Mouse (Mus musculus) ES-E14 (cell line): ENCODE data around the gene Il17f. TPM values are rescaled to one million over a fixed set of nuclear protein-coding genes. Genes with fewer than 3 reads are reported as not detected.
"Not testable (repeated sequence)": the region's sequence is repeated elsewhere in the genome, so short reads cannot be mapped to it uniquely, and the experiment has no call there.

Experiments used
- DNase-seq: peaks from one replicate; pipeline ENCODE4 v3.0.0-alpha.2; 2013; ENCODE audit warnings: low read depth, low spot score
- H3K27ac ChIP-seq: 2 replicates; pipeline ENCODE4 v1.5.1; 2012; ENCODE audit warnings: low read depth, mild to moderate bottlenecking, low read length, moderate library complexity, mixed read lengths; ENCODE audit not compliant: poor library complexity, insufficient read depth, severe bottlenecking
- H3K36me3 ChIP-seq: 2 replicates; pipeline ENCODE4 v1.6.1; 2012; ENCODE audit warnings: mild to moderate bottlenecking, low read length, moderate library complexity, mixed read lengths; ENCODE audit not compliant: control insufficient read depth, poor library complexity, insufficient read depth, severe bottlenecking
- H3K4me1 ChIP-seq, 2 experiments: fragments of 150-350 bp in 1 of 2; sonication (generic) in 1 of 2; 2 replicates each; pipeline ENCODE4 v1.6.1; 2012; ENCODE audit warnings: low read length in 2 of 2, mild to moderate bottlenecking in 1 of 2, mixed read lengths in 1 of 2; ENCODE audit not compliant: control insufficient read depth in 2 of 2, insufficient read depth in 2 of 2, poor library complexity in 1 of 2
- H3K4me3 ChIP-seq, 2 experiments: fragments of 150-350 bp in 1 of 2; sonication (generic) in 1 of 2; 2 replicates each; pipeline ENCODE4 v1.5.1; 2012; ENCODE audit warnings: low read length in 2 of 2, low read depth in 1 of 2, mild to moderate bottlenecking in 1 of 2, mixed read lengths in 1 of 2; ENCODE audit not compliant: insufficient read depth in 1 of 2, poor library complexity in 1 of 2, severe bottlenecking in 1 of 2
- H3K9ac ChIP-seq: 2 replicates; pipeline ENCODE4 v1.6.1; 2012; ENCODE audit warnings: low read depth, mild to moderate bottlenecking, low read length, mixed read lengths; ENCODE audit not compliant: poor library complexity, insufficient read depth, severe bottlenecking
- H3K9me3 ChIP-seq: fragments of 150-350 bp; sonication (generic); 2 replicates; pipeline ENCODE4 v1.6.1; 2012; ENCODE audit warnings: low read depth, mild to moderate bottlenecking, low read length; ENCODE audit not compliant: control insufficient read depth, insufficient read depth
- CHD2 ChIP-seq: IDR thresholded peaks from 2 replicates; pipeline ENCODE4 v1.6.1; 2014; ENCODE audit warnings: mild to moderate bottlenecking, low read depth, low read length, inconsistent platforms
- HCFC1 ChIP-seq: IDR thresholded peaks from 2 replicates; pipeline ENCODE4 v1.6.1; 2012; ENCODE audit warnings: low read length, inconsistent platforms, borderline replicate concordance; ENCODE audit not compliant: insufficient read depth
- MAFK ChIP-seq: IDR thresholded peaks from 2 replicates; pipeline ENCODE4 v1.6.1; 2014; ENCODE audit warnings: mild to moderate bottlenecking, low read depth, low read length, inconsistent platforms; ENCODE audit not compliant: insufficient read depth
- ZC3H11A ChIP-seq: IDR thresholded peaks from 2 replicates; pipeline ENCODE4 v1.6.1; 2012; ENCODE audit warnings: low read depth, mild to moderate bottlenecking, inconsistent platforms, low read length, borderline replicate concordance
- ZNF384 ChIP-seq: IDR thresholded peaks from 2 replicates; pipeline ENCODE4 v1.6.1; 2012; ENCODE audit warnings: low read depth, low read length, inconsistent platforms
- in situ Hi-C, 2 experiments: fragments of 600-800 bp; cut with MboI; formaldehyde crosslinking; loops; one replicate each; pipeline ENCODE4 v1.15.1; 2025; ENCODE audit warnings: low sequenced_read_pairs in 2 of 2, inconsistent platforms in 1 of 2; ENCODE audit not compliant: unreplicated experiment in 2 of 2
- total RNA-seq: library from RNA; depleted of rRNA; stranded (reverse); fragments of 300-350 nt; gene quantifications from 2 replicates; pipeline ENCODE4 v1.2.3, GENCODE M21; 2012

Gene Il17f
- total RNA-seq, 1 experiment = 0.58 TPM

DNA sequence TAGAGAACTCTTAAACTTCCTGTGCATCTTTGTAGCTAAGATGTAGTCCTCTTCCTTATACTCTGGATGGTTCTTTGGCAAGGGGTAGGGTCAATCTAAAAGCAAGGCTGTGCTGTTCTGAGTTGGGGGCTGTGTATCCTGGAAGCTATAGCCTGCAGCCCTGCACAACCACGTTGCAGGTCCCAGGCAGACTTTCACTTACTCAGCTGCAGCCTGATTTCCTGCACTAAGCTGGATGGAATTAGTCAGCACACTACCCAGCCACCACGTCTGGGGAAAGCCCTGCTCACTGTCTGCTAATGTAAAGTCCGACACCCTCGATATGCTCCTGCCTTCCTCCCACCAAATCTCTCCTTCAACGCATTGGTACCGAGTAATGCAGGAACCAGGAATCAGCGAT lies 997 bp upstream of the Il17f start:
- no peak overlapping the region for H3K4me3 ChIP-seq
- DNase-seq = no peak
- H3K4me1 ChIP-seq = peaks cover 0 to 2% of the 10 kb centered on the region in 2 experiments; a peak in 2 of 4 replicates
- in situ Hi-C loops = no loop called here
- no peak overlapping the region for H3K9ac ChIP-seq
- no peak for TF ChIP-seq ZNF384
- TF ChIP-seq CHD2 = no peak
- TF ChIP-seq MAFK = no peak
- TF ChIP-seq ZC3H11A = no peak
- TF ChIP-seq HCFC1 = no peak
- H3K9me3 ChIP-seq = no peaks in the 10 kb centered on the region
- no peak overlapping the region for H3K27ac ChIP-seq
- H3K36me3 ChIP-seq = no peaks in the 10 kb centered on the region

DNA sequence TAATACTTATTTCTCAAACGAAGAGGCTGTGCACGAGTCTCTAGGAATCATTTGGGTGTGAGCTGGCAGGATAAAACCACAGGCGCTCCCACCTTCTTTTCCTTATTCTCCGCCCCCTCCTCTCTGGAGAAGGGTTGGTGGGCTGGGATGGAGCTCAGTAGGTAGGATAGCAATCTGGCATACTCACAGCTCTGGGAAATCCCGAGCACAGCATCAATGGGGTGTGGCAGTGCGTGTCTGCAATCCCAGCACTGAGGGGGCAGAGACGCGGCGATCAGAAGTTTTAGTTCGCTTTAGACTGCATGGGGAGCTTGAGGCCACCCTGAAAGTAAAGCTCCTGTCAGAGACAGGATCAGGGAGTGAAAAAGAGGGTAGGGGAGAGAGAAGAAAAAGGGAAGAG lies 2.0 kb downstream of the Il17f start:
- Histone ChIP-seq H3K4me3 (no peak overlapping the region), H3K9ac (no peak overlapping the region), H3K36me3 (no peaks in the 10 kb centered on the region), H3K9me3 (no peaks in the 10 kb centered on the region), H3K4me1 (peaks cover 0 to 2% of the 10 kb centered on the region in 2 experiments; a peak in 2 of 4 replicates), H3K27ac (no peak overlapping the region)
- in situ Hi-C loops = no loop called here
- TF ChIP-seq ZC3H11A (no peak), ZNF384 (no peak), CHD2 (no peak), HCFC1 (no peak), MAFK (no peak)
- DNase-seq = no peak

DNA sequence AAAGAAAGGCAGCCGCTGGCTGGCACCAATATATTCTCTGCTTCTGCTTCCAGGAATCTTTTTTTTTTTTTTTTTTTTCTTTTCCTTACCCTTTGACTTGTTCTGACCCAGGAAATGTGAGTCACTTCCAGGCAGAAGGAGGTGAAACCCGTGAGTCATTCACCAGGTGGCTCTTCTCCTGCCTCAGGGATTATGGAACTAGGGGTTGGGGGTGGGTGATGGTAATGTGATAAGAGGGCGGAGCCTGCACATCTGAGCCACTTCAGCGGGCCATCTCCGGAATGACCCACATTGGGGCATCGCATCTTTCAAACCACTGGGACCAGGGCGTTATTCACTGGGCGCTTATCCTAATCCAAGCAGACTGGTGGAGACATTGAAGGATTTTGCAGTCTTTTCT lies 3.4 kb downstream of the Il17f start:
- TF ChIP-seq CHD2 = no peak
- TF ChIP-seq ZNF384 = peak; percentile 46; the same call in 1 of the 2 replicates
- no peaks in the 10 kb centered on the region for H3K9me3 ChIP-seq
- in situ Hi-C loops = no loop called here
- H3K9ac ChIP-seq = no peak overlapping the region
- no peak overlapping the region; a peak in 1 of 4 replicates for H3K4me3 ChIP-seq
- no peaks in the 10 kb centered on the region for H3K36me3 ChIP-seq
- DNase-seq = peak; percentile 20
- H3K4me1 ChIP-seq = peaks cover 0 to 2% of the 10 kb centered on the region in 2 experiments; a peak in 2 of 4 replicates
- H3K27ac ChIP-seq = no peak overlapping the region

DNA sequence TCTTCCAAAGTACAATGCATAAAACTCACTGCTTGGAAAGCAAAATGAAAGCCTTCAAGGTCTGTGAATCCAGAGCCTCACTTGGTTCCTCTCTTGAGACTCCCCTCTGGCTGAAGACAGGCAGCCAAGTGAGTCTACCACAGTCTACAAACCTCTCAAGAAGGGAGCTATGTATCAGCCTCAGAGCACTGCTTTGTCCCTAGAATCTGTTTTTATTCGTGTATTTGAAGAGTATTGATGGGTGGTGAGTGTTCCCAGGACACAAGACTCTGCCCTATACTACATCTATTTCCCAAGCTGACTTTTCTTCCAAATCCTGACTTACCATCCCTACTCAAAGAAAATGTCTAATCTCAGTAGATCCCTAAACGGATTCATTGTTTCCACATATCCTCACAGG lies 12.1 kb downstream of the Il17f start:
- no peak overlapping the region for H3K4me3 ChIP-seq
- no peak for DNase-seq
- 0 out of 4 replicates have a peak, but pooled peaks cover 0 to 4% of the 10 kb centered on the region in 2 experiments for H3K4me1 ChIP-seq
- TF ChIP-seq HCFC1 (no peak), CHD2 (no peak), ZNF384 (no peak), ZC3H11A (no peak), MAFK (no peak)
- H3K9me3 ChIP-seq = no peaks in the 10 kb centered on the region
- in situ Hi-C loops = no loop called here
- H3K36me3 ChIP-seq = no peaks in the 10 kb centered on the region
- H3K27ac ChIP-seq = no peak overlapping the region
- no peak overlapping the region for H3K9ac ChIP-seq

DNA sequence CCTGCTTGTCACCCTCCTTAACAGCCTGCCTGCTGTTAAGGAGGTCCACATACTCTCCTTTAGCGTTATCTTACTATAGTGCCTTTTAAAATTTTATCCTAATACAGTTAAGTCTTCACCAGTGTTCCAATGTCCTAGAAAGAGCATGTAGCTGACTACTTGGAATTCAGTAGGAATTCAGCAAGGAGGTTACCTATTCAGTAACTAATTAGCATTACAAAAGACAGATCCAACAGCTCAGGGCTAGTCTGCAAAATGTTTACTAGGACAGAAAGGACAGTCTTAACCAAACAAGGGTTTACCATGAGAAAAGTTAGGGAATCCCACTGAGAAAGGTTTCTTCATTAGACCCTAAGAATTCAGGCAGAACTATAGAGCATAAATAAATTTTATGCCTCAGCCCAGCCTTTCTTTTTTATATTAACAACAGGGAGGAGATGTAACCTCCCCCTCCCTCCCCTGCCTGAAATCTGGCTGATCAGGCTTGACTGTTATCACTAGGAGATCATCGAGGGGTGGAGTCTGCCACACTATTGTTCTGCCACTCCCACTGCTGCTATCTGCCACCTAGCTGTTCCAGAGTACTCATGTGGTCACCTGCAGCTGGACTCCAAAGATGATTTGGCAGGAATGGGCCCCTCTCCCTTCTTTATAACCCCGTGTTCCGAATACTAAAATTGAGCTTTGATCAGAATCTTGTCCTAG lies 16.2 kb downstream of the Il17f start:
- H3K4me3 ChIP-seq, H3K9ac ChIP-seq, H3K4me1 ChIP-seq, H3K9me3 ChIP-seq, in situ Hi-C loops, H3K36me3 ChIP-seq, DNase-seq: not testable (repeated sequence)
- TF ChIP-seq CHD2 = 0 out of 2 replicates have a peak, but pooled peaks have one; percentile 32
- H3K27ac ChIP-seq = peak overlapping the region; percentile 64; the same call in 1 of the 2 replicates
